Mouse (Mus musculus): ENCODE measurements around the gene Itgb7. TPM values are rescaled to one million over a fixed set of nuclear protein-coding genes. Genes with fewer than 3 reads are reported as not detected.
A peak's percentile ranks its signal among the peaks of the same experiment; 100 is the strongest.

Gene Itgb7
- total RNA-seq, 2 experiments from 2014 or later = 0.99 to 1.2 TPM

DNA sequence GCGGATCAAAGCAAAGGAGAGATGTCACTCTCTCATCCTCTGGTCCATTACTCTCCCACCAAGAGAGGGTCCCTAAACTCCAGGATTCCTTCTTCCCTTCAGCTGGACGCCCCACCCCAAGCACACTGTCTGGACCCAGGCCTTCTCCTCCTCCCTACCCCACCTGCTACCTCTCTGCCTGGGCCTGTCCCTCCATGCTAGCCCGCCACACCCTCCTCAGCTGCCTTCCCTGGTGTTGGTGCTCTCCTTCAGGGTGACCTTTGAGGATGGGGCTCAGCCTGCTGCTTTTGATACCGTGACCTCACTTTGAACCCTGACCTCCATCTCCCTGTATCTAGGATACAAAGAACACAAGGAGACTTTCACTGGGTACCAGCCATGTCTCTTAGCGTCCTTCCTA lies 18.8 kb upstream of the Itgb7 start:
- DNase-seq (ENCODE audit: low spot score in 2 of 2) = no peak
- intact Hi-C loops (cut with DNase I) = no loop called here

DNA sequence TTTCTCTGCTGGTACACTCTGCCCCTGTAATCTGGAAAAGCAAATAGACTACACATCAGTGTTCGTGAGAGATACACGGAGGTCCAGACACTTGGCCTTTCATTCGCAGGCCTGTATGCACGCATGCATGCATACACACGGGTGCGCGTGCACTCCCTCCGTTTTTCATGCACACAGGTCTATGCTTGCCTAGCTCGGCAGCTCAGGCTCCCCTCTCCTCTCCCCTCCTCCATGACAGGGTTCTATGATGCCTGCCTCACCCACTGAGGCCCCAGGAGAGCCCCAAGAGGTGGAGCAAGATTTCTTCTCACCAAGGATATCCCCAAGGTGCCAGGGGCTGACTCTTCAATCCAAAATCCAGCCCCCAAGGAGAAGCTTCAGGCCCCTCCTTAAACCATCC lies 18.2 kb upstream of the Itgb7 start:
- no peak for DNase-seq (ENCODE audit: low spot score in 2 of 2)
- intact Hi-C loops (cut with DNase I) = no loop called here

DNA sequence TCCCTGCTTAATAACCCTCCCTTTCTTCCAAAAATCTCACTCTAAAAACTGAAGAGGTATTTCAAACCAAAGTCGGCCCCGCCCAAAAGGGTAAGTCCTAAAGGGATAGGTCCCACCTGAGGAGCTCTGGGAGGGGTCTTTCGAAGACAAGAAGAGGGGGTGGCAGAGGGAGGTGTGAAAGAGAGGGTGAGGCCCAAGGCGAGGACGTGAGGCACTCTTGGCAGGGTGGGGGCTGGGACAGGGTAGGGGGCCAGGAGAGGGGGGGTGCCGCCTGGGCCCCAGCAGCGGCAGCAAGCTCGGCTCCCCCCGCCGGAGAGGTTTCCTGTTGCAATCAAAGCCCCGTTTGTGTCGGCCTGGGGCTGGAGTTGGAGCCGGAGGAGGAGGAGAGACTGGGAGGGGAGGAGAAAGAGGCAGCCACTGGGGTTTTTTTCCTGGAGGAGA lies 17.5 kb upstream of the Itgb7 start:
- intact Hi-C loops (cut with DNase I) = no loop called here
- no peak for DNase-seq (ENCODE audit: low spot score in 2 of 2)

GRCm38 (mm10) chr15:102248812-102249191 lies 17.1 kb upstream of the Itgb7 start:
- intact Hi-C loops (cut with DNase I) = no loop called here

DNA sequence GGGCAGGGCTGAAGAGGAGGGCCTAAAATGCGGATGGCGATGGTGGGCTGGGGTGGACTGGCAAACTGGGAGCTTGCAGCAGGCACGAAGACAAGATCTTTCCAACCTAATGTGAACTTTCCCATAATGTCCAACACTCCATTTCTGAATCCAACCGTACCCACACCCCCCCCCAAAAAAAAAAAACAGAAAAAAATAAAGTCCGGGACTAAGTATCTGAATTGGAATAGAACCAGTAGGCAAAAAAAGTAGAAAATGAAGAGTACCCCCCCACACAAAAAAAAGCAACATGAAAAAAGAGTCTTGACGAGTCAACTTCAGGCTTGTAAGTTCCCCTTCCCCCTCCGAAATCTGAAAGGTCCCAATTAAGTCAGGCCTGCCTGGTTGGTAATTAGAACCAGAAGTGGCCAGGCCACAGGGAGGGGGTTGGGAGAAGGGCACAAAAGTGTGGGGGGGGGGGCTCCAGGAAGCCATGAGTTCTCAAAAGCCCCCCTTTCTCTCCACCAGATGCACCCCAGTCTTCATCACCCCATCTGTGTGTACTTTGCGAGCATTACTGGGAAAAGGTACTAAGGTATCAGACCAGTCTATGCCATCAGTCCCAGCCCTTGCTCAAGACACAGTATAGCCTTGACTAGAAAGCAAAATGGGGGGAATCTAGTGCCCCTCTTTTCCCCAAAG lies 16.5 kb upstream of the Itgb7 start:
- intact Hi-C loops (cut with DNase I) = no loop called here
- DNase-seq (ENCODE audit: low spot score in 2 of 2) = no peak

More at GRCm38 (mm10) chr15:102248812-102249191, 17.1 kb upstream of the Itgb7 start:
- DNase-seq (ENCODE audit: low spot score in 2 of 2) = no peak

- intact Hi-C loops (cut with DNase I) = loop anchor here (2.0 kb wide), 1 partner anchor 31 kb away; the partner anchor contains the start of gene Mfsd5
- DNase-seq (ENCODE audit: low spot score in 2 of 2) = peak in 1 of 2 experiments; percentile 36
Observed at GRCm38 (mm10) chr15:102247252-102248130, 15.7 kb upstream of the Itgb7 start.

DNA sequence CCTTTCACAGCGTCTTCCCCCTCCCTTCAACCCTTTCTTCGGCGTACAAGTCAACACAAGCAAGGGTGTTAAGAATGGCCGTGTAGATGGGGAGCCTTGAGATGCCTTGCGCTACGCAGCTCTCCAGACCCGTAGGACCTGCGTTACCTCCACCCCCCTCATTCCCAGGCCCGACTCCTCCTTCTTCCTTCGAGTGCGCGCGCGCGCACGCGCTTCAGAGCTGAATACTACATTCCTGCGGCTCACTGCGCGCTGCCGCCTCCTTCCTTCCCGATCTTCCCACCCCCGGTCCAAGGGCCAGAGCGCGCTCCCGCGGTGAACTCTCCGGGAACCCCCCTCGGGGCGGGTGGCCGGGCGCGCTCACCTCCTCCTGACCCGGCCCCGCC lies 15.1 kb upstream of the Itgb7 start:
- peak; percentile 87 to 89 for DNase-seq (ENCODE audit: low spot score in 2 of 2)
- intact Hi-C loops (cut with DNase I) = loop anchor here (2.0 kb wide), 1 partner anchor 32 kb away; the partner anchor contains the start of gene Mfsd5

DNA sequence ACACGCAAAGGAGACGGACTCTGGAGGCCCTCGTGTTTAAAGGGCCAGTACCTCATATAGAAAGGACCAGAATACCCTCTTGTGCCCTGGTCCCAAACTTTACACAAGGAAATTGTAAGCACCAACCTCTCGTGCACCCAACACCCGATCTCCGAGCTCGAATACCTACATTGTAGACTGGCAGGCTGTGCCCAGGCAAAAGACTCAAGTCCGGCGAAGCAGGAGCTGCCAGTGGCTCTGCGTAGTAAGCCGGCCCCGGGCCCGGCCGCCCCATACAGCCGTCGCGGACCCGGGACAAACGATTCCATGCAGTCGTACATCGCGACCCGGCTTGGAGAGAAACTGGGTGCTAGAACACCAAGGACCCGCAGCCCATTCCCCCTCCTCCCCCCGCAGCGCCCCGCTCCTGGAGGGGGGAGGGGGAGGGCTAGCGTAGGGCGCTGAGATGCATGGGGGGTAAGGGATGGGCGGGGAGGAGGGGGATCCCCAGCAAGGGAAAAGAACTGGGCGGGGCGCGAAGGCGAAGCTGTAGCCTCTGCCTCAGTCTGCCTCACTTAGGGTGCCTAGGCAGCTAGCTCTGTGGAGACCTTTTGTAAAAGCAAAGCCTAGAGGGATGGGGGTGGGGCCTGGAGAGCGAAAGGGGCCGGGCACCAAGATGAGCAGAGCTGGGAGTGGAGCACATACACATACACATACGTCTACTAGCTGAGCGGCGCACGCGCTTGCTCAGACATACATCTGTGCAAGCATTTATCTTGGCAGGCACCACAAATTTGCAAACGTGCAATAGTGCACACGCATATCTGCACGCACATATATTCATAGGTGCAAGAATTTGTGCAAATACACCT lies 14.4 kb upstream of the Itgb7 start:
- DNase-seq (ENCODE audit: low spot score in 2 of 2) = peak; percentile 75 to 86
- intact Hi-C loops (cut with DNase I) = loop anchor here (2.0 kb wide), 1 partner anchor 33 kb away; the partner anchor contains the start of gene Mfsd5

DNA sequence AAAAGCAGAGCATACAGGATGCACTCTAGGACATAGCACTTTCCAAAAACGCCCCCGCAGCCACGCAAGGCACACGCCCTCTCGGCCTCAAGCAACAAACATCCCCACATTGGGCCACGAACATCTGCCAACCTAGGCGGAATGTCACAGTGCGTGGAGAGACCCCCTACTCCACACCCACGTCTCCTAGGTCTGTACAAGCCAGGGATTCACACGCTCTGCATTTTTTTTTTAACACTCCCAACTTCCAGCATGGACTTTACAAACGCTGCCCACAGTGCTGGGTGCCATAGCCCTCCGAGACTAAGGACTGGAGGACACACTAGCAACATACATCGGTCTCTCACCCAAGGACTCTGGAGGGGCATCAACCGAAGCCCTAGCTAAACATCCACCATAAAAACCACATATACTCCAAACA lies 13.7 kb upstream of the Itgb7 start:
- DNase-seq (ENCODE audit: low spot score in 2 of 2) = no peak
- intact Hi-C loops (cut with DNase I) = no loop called here

- intact Hi-C loops (cut with DNase I) = no loop called here
Observed at GRCm38 (mm10) chr15:102244306-102245191, 12.8 kb upstream of the Itgb7 start.

DNA sequence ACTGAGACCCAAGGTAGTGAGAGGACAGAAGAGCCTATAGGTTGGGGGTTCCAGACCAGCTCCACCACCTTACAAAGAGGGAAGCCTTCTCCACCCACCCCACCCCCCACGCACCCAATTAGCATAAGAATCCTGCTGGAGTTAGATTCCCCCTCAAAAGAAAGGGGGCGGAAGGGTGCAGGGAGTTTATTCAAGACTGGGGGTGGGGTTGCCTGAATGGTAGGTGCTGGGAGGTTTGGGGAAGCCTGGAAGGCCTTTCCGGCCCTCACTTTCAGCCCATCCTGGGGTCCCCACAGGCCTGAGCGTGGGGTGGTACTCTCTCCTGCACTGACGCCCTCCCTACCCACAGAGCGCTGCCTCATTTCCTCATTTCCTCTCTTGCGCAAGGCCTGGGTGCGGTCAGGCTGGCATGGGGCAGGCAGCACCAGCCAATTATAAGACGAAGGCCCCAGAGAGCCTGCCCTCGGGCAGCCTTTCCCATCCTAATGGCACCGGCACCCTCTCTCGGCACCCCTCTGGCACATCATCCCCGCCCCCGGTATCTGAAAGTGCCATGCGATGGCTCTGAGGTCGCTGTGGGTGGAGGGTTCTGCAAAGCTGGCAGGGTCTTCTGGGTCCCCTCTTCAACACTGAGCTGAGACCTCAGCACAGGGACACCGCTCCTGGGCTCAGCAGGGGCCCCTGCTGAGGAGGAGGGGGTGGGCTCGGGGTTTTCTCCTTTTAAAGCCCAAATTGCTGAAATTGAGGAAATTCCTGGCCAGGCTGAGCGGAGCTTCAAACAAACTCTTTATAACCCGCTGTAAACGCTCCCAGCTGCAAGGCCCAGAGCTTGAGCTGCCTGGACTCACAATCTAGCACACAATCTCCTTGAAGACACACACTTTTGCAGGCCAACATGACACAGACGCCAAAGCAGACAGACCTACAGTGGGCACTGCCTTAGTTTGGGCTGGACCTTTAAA lies 11.8 kb upstream of the Itgb7 start:
- no peak for DNase-seq (ENCODE audit: low spot score in 2 of 2)
- intact Hi-C loops (cut with DNase I) = no loop called here

More at GRCm38 (mm10) chr15:102244306-102245191, 12.8 kb upstream of the Itgb7 start:
- no peak for DNase-seq (ENCODE audit: low spot score in 2 of 2)

GRCm38 (mm10) chr15:102242404-102243228 lies 10.9 kb upstream of the Itgb7 start:
- intact Hi-C loops (cut with DNase I) = no loop called here

GRCm38 (mm10) chr15:102240607-102241006 lies 8.9 kb upstream of the Itgb7 start:
- intact Hi-C loops (cut with DNase I) = no loop called here
- no peak for DNase-seq (ENCODE audit: low spot score in 2 of 2)

More at GRCm38 (mm10) chr15:102242404-102243228, 10.9 kb upstream of the Itgb7 start:
- DNase-seq (ENCODE audit: low spot score in 2 of 2) = no peak

- DNase-seq (ENCODE audit: low spot score in 2 of 2) = no peak
- intact Hi-C loops (cut with DNase I) = no loop called here
Observed at GRCm38 (mm10) chr15:102239851-102240250, 8.1 kb upstream of the Itgb7 start.

DNA sequence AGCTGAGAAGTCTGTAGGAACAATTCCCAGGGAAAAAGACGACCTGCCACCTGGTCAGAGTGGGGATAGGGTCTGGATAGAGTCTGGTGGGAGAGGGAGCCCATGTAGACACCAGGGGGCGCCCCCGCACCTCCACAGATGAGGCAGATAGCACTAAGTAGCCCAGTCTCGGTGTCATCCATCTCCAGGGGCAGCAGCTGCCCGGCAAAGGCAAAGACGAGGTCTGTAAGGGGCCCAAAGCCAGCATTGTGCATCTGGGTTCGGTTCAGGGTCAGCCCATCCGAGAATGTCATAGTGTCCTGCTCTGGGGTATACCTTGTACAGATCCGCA lies 7.5 kb upstream of the Itgb7 start:
- peak; percentile 80 to 81 for DNase-seq (ENCODE audit: low spot score in 2 of 2)
- intact Hi-C loops (cut with DNase I) = no loop called here

DNA sequence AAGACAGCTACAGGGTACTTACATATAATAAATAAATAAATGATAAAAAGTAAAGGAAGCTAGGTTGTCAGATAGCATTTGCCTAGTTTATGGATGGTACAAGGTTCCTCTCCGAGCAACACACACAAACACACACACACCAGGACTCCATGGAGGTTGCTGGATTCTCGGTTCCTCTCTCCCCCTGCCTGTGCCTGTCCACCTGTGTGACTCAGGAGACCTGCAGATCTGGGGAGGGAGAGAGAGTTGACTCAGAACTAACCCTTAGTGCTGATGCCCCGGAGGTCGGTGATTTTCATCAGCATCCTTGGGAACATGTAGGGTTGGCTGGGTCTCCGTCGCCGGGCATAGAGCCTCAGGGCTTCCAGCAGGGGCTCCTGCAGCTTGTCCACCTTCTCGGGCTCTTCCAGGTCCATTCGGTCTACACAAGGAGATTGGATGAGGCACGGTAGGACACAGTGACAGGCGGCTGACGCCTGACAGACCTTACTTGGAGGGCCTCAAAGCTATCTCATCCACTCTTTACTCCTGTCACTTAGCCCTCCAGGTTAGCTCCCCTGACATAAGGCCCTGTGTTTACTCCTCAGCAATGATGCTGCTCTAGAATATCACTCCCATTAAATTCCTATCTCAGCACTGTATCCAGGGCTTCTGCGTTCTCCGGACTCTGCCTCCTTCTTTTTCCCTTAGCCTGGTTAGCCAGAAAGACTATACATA lies 7.0 kb upstream of the Itgb7 start:
- intact Hi-C loops (cut with DNase I) = no loop called here
- DNase-seq (ENCODE audit: low spot score in 2 of 2) = no peak
